Mouse (Mus musculus) kidney, postnatal 0 days (tissue): Measurements from ENCODE around the gene Rfx2. TPM values are rescaled to one million over a fixed set of nuclear protein-coding genes. Genes with fewer than 3 reads are reported as not detected.

ENCODE experiments used
- ATAC-seq: fragments of 200-750 bp; cut with Nextera tagmentation; replicated peaks from 2 replicates; pipeline ENCODE4 v1.8.0; 2017; ENCODE audit warnings: low read depth, moderate number of reproducible peaks, moderate TSS enrichment, moderate library complexity; ENCODE audit not compliant: low FRiP score
- DNase-seq: peaks from one replicate; pipeline ENCODE4 v3.0.0-alpha.2; 2016; ENCODE audit warnings: low spot score
- H3K27ac ChIP-seq: fragments of 300-500 bp; sonication (generic); 2 replicates; pipeline ENCODE4 v1.5.1; 2014; ENCODE audit warnings: mild to moderate bottlenecking
- H3K27me3 ChIP-seq: fragments of 300-500 bp; sonication (generic); 2 replicates; pipeline ENCODE4 v1.6.1; 2014; ENCODE audit warnings: low read length, mixed read lengths; ENCODE audit not compliant: insufficient read depth
- H3K36me3 ChIP-seq: fragments of 300-500 bp; sonication (generic); 2 replicates; pipeline ENCODE4 v1.6.1; 2014; ENCODE audit warnings: low read length, mixed read lengths; ENCODE audit not compliant: insufficient read depth
- H3K4me1 ChIP-seq: fragments of 300-500 bp; sonication (generic); replicated peaks from 2 replicates; pipeline ENCODE4 v1.6.1; 2014; ENCODE audit warnings: antibody characterized with exemption, low read length, mixed read lengths; ENCODE audit not compliant: insufficient read depth
- H3K4me2 ChIP-seq: fragments of 300-500 bp; sonication (generic); 2 replicates; pipeline ENCODE4 v1.6.1; 2014; ENCODE audit warnings: mild to moderate bottlenecking, low read length, moderate library complexity, mixed read lengths
- H3K4me3 ChIP-seq: fragments of 300-500 bp; sonication (generic); replicated peaks from 2 replicates; pipeline ENCODE4 v1.5.1; 2014; ENCODE audit warnings: low read depth, low read length
- H3K9ac ChIP-seq: fragments of 300-500 bp; sonication (generic); 2 replicates; pipeline ENCODE4 v1.6.1; 2014; ENCODE audit warnings: low read depth, low read length
- H3K9me3 ChIP-seq: fragments of 300-500 bp; sonication (generic); replicated peaks from 2 replicates; pipeline ENCODE4 v1.6.1; 2016; ENCODE audit warnings: low read length, inconsistent platforms, mixed read lengths
- CTCF ChIP-seq: IDR thresholded peaks from 2 replicates; pipeline ENCODE4 v1.5.1; 2016; ENCODE audit warnings: antibody characterized with exemption, low read depth, mild to moderate bottlenecking, moderate library complexity
- whole genome bisulfite sequencing: fragments of 180-500 bp; shearing (Covaris S2); extraction: QIAGEN DNeasy Blood & Tissue Kit; methylation state at CpG from one replicate; pipeline ENCODE4 v1.1.7; 2014; 5-methylcytosine and 5-hydroxymethylcytosine counted together
- polyA plus RNA-seq: library from polyadenylated mRNA; unstranded; fragments of >200 nt; fragmentation: Nextera tagmentation; extraction: Ambion mirVana; gene quantifications from 2 replicates; pipeline ENCODE4 v1.2.1, GENCODE M21; 2015

Gene Rfx2
- polyA plus RNA-seq, 1 experiment from 2014 or later, result 1.6 TPM

DNA sequence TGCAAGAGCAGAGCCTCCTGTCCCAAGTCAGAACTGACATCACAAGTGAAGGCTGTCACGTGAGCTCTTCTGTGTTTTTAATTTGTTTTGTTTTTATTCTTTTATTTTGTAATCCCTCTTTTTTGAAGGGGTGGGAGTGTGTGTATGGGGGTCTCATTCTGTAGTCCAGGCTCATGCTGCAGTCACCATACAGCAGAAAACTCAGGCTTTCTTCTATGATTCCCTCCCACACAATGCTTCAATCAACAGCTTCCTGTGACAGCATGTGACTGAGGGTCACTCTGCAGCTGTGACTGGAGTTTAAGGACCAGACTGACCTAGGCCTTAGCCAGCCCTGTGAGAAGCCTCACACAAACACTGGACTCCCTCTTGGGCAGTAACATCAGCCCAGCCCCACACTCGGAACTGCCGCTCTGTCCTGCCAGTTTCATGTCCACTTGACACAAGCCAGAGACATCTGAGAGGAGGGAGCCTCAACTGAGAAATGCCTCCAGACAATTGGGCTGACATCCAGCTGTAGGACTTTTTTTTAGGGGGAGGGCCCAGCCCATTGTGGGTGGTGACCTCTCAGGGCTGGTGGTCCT, 51.9 kb downstream of the Rfx2 start:
- Histone ChIP-seq H3K36me3 (no peaks in the 10 kb centered on the region), H3K9me3 (no peaks in the 10 kb centered on the region), H3K4me3 (no peak overlapping the region), H3K4me1 (no peaks in the 10 kb centered on the region), H3K9ac (no peak overlapping the region), H3K4me2 (no peak overlapping the region), H3K27ac (peak overlapping the region; percentile 3; the same call in 1 of the 2 replicates), H3K27me3 (no peaks in the 10 kb centered on the region)
- peak; percentile 63 for DNase-seq
- WGBS, result 39% methylated on average over 3 of the region's 3 CpGs
- no peak for TF ChIP-seq CTCF
- ATAC-seq, result no peak; the same call in 1 of the 2 replicates

DNA sequence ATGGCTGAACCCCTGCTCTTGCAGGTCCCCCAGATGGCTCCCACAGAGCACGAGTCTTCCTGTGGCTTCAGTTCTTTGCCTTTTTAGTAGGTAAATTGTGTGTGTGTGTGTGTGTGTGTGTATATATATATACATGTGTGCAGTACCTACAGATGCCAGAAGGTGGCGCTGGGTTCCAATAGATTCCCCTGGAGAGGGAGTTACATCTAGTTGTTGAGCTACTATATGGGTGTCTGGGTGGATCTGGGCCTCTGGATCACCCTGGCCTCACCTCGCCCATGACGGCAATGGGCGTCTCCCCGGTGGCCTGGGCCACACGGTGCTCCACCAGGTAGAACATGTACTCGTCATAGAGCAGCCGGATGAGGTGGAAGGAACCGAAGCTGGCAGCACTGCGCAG, 53.2 kb downstream of the Rfx2 start:
- peak; percentile 27; the same call in 1 of the 2 replicates for TF ChIP-seq CTCF
- no peaks in the 10 kb centered on the region for H3K36me3 ChIP-seq
- no peak overlapping the region for H3K9ac ChIP-seq
- H3K4me2 ChIP-seq, result no peak overlapping the region
- H3K9me3 ChIP-seq, result no peaks in the 10 kb centered on the region
- no peak overlapping the region for H3K27ac ChIP-seq
- H3K4me3 ChIP-seq, result no peak overlapping the region
- no peaks in the 10 kb centered on the region for H3K27me3 ChIP-seq
- DNase-seq (no peak), ATAC-seq (no peak)
- H3K4me1 ChIP-seq, result no peaks in the 10 kb centered on the region
- 87% methylated on average over 11 of the region's 11 CpGs for WGBS

DNA sequence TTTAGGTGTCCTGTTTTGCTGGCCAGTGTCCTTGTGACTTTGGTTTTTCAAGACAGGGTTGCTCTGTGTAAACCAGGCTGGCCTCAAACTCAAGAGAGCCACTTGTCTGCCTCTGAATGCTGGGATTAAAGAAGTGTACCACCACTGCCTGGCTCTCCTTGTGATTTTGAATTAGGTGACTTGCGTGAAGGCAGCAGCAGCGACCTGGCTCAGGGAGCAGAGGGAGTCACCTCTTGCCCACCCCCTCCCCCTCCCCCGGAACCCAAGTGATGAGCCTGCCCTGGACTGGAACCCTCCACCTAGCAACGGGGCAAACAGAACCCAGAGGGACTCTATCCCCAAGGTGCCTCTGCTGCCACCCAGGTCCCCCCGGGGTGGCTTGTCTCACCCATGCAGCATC, 60.9 kb downstream of the Rfx2 start, which contains the start of gene Prr22:
TSS of gene Prr22 (plus strand) at position 301 of the 400 bp plus-strand sequence.
- TF ChIP-seq CTCF, result no peak
- Histone ChIP-seq H3K36me3 (peaks cover 27% of the 10 kb centered on the region), H3K9me3 (no peaks in the 10 kb centered on the region), H3K27ac (no peak within 1 kb of the TSS), H3K27me3 (no peaks in the 10 kb centered on the region), H3K9ac (no peak within 1 kb of the TSS), H3K4me1 (peaks cover 6% of the 10 kb centered on the region; the same call in 1 of the 2 replicates), H3K4me2 (no peak within 1 kb of the TSS), H3K4me3 (no peak within 1 kb of the TSS)
- DNase-seq (no peak), ATAC-seq (no peak)
- 88% methylated on average over 5 of the region's 5 CpGs for WGBS

DNA sequence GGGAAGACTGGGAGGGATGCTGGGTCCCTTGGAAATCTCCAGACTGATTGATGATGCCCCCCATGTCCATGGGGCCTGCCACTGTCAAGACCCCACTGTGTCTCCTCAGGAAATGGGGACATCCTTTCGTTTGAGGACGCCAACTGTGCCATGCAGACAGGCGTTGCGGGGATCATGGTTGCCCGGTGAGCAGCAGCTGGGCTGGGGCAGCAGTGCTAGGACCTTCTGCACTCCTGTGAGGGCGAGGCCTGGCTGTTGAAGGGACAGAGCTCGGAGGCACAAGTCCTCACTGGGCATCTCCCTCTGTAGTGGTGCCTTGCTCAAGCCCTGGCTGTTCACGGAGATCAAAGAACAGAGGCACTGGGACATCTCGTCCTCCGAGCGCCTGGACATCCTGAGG, 61.9 kb downstream of the Rfx2 start:
- peaks cover 27% of the 10 kb centered on the region for H3K36me3 ChIP-seq
- DNase-seq (no peak), ATAC-seq (no peak)
- H3K4me1 ChIP-seq, result peaks cover 6% of the 10 kb centered on the region; the same call in 1 of the 2 replicates
- H3K4me2 ChIP-seq, result no peak overlapping the region
- H3K4me3 ChIP-seq, result no peak overlapping the region
- no peak overlapping the region for H3K9ac ChIP-seq
- TF ChIP-seq CTCF, result no peak
- 95% methylated on average over 11 of the region's 11 CpGs for WGBS
- no peaks in the 10 kb centered on the region for H3K27me3 ChIP-seq
- H3K27ac ChIP-seq, result no peak overlapping the region
- no peaks in the 10 kb centered on the region for H3K9me3 ChIP-seq

DNA sequence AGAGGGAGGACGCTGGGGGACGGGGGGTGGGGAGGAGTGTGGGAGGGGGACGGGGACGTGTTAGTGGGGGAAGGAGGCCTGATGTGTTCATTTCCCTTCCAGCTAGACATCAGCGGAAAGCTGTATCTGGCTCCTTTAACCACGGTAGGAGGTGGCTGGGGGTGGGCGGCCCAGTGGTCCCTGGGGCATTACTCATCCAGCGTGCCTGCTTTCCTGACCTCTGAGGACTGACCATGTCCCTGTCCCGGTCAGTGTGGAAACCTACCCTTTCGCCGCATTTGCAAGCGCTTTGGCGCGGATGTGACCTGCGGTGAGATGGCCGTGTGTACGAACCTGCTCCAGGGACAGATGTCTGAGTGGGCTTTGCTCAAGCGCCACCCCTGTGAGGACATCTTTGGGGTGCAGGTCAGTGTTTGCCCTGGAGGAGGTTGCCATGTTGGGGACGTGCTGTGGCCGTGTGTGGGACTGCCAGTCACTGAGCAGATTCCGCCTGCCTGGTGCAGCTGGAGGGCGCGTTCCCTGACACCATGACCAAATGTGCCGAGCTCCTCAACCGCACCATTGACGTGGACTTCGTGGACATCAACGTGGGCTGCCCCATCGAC, 63.2 kb downstream of the Rfx2 start:
- TF ChIP-seq CTCF, result no peak
- ATAC-seq, result no peak
- H3K36me3 ChIP-seq, result peaks cover 27% of the 10 kb centered on the region

DNA sequence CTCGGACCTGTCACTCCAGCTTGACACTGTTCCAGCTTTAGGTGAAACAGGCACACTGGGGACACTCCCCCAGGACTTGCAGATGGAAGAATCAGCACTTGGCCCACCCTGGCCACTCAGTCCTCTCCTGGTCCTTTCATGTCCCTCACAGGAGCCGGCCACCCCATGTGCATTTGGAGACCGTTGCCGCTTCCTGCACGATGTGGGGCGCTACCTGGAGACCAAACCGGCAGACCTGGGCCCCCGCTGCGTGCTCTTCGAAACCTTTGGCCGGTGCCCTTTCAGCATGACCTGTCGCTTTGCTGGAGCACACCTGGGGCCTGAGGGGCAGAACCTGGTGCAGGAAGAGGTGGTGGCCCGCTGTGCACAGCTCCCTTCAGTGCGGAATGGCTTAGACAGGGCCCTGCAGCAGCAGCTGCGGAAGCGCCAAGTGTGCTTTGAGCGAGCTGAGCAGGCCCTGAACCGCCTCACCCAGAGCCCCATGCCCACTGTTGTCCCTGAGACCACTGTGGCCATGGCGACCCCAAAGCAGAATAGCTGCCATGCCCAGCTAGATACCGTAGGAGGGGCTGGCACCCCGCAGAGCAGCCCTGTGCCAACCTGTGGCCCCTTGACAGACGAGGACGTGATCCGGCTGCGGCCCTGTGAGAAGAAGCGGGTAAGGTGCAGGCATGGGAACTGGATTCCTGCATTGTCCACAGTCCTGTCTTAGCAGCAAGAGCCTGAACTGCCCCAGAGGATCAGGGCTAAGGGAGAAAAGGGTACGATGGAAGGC, 64.0 kb downstream of the Rfx2 start:
- no peak overlapping the region for H3K27ac ChIP-seq
- no peak overlapping the region for H3K4me3 ChIP-seq
- no peaks in the 10 kb centered on the region for H3K27me3 ChIP-seq
- H3K9me3 ChIP-seq, result no peaks in the 10 kb centered on the region
- H3K4me2 ChIP-seq, result no peak overlapping the region
- H3K9ac ChIP-seq, result no peak overlapping the region
- peaks cover 15% of the 10 kb centered on the region for H3K4me1 ChIP-seq
- TF ChIP-seq CTCF, result no peak
- DNase-seq, result no peak
- ATAC-seq, result no peak
- 96% methylated on average over 27 of the region's 27 CpGs for WGBS
- H3K36me3 ChIP-seq, result peaks cover 27% of the 10 kb centered on the region

More for the DNA sequence above, 63.2 kb downstream of the Rfx2 start:
- no peak overlapping the region for H3K4me3 ChIP-seq
- WGBS, result 95% methylated on average over 29 of the region's 29 CpGs
- DNase-seq, result no peak
- H3K9ac ChIP-seq, result no peak overlapping the region
- peaks cover 8% of the 10 kb centered on the region; the same call in 1 of the 2 replicates for H3K4me1 ChIP-seq
- H3K27me3 ChIP-seq, result no peaks in the 10 kb centered on the region
- H3K4me2 ChIP-seq, result no peak overlapping the region
- no peak overlapping the region for H3K27ac ChIP-seq
- H3K9me3 ChIP-seq, result no peaks in the 10 kb centered on the region
